Mouse (Mus musculus) stomach, embryonic 15.5 days (tissue): Measurements from ENCODE around the gene Bnip1. TPM values are rescaled to one million over a fixed set of nuclear protein-coding genes. Genes with fewer than 3 reads are reported as not detected.
A peak's percentile ranks its signal among the peaks of the same experiment; 100 is the strongest.

ENCODE experiments used
- ATAC-seq: fragments of 200-750 bp; cut with Nextera tagmentation; 2 replicates; pipeline ENCODE4 v1.8.0; 2017; ENCODE audit warnings: low read depth, moderate number of reproducible peaks, moderate TSS enrichment; ENCODE audit not compliant: insufficient read depth, low FRiP score
- H3K27ac ChIP-seq: fragments of 300-500 bp; sonication (generic); 2 replicates; pipeline ENCODE4 v1.5.1; 2015; ENCODE audit warnings: mild to moderate bottlenecking, inconsistent platforms
- H3K27me3 ChIP-seq: fragments of 300-500 bp; sonication (generic); replicated peaks from 2 replicates; pipeline ENCODE4 v1.6.1; 2015; ENCODE audit warnings: inconsistent platforms
- H3K36me3 ChIP-seq: fragments of 300-500 bp; sonication (generic); 2 replicates; pipeline ENCODE4 v1.6.1; 2015; ENCODE audit warnings: inconsistent platforms
- H3K4me1 ChIP-seq: fragments of 300-500 bp; sonication (generic); 2 replicates; pipeline ENCODE4 v1.6.1; 2015; ENCODE audit warnings: inconsistent platforms
- H3K4me2 ChIP-seq: fragments of 300-500 bp; sonication (generic); 2 replicates; pipeline ENCODE4 v1.6.1; 2015; ENCODE audit warnings: mild to moderate bottlenecking, inconsistent platforms
- H3K4me3 ChIP-seq: fragments of 300-500 bp; sonication (generic); replicated peaks from 2 replicates; pipeline ENCODE4 v1.5.1; 2015; ENCODE audit warnings: inconsistent platforms
- H3K9ac ChIP-seq: fragments of 300-500 bp; sonication (generic); 2 replicates; pipeline ENCODE4 v1.6.1; 2015; ENCODE audit warnings: inconsistent platforms
- H3K9me3 ChIP-seq: fragments of 300-500 bp; sonication (generic); 2 replicates; pipeline ENCODE4 v1.6.1; 2016; ENCODE audit warnings: inconsistent platforms
- WGBS: fragments of 180-500 bp; shearing (Covaris S2); methylation state at CpG from one replicate; pipeline ENCODE4 v1.1.7; 2015; 5-methylcytosine and 5-hydroxymethylcytosine counted together
- polyA plus RNA-seq: library from polyadenylated mRNA; unstranded; fragments of >200 nt; fragmentation: Nextera tagmentation; extraction: Ambion mirVana; gene quantifications from 2 replicates; pipeline ENCODE4 v1.2.1, GENCODE M21; 2015

Gene Bnip1
- polyA plus RNA-seq = 42.9 and 45.5 TPM in 2 replicates

DNA sequence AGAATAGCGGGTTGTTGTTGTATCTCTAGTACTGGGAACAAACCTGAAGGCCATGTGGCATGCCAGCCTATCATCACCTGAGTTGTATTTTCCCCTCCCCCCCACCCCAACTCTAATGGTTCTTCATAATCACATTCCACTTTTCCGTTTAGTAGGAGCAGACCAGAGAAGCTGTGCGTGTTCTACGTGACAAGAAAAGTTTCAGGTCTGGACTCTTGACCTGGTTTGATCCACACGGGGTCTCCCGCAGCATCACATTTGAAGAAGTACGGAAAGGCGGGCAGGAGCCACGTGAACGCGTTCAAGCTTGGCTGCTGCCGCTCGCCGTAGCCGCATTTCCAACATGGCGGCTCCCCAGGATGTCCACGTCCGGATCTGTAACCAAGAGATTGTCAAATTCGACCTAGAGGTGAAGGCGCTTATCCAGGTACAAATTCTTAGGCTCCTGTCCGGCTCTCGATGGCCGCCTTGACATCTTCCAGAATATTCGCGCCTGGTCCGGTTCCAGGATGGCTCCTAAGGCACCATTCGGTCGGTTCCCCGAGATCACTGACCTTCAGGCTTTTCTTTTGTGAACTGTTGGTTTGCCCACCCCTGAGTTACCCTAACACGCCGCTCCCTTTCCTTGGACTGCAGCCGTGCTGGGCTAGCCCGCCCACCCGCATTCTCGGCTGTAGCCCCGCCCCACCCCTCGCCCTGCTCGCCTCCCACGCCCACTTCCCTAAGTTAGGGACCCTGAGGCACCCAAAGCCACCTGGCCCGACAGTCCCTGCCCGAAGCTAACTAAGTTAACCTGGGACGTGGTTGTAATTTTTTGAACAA, at the start of gene Bnip1:
TSS of gene Bnip1 (plus strand) at position 317 of the 822 bp plus-strand sequence.
- Histone ChIP-seq H3K9me3 (no peaks in the 10 kb centered on the region), H3K9ac (peak within 1 kb of the TSS; percentile 74), H3K36me3 (0 out of 2 replicates have a peak, but pooled peaks cover 7% of the 10 kb centered on the region), H3K27me3 (no peaks in the 10 kb centered on the region), H3K4me3 (peak within 1 kb of the TSS; percentile 70), H3K4me2 (peak within 1 kb of the TSS; percentile 69), H3K27ac (peak within 1 kb of the TSS; percentile 97), H3K4me1 (peaks cover 7% of the 10 kb centered on the region)
- WGBS = under 1% methylated on average over 42 of the region's 42 CpGs
- peak; percentile 77 for ATAC-seq

DNA sequence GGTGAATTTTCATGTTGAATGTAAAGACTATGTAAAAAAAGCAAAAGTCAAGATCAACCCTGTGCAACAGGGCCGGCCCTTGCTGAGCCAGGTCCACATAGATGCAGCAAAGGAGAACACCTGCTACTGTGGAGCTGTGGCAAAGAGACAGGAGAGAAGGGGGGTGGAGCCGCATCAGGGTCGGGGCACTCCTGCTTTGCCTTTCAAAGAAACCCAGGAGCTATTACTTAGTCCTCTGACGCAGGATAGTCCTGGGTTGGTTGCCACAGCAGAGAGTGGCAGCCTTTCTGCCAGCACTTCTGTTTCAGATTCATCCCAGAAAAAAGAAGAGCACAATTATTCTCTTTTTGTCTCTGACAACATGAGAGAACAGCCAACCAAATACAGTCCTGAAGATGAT, 38.3 kb upstream of the Bnip1 start:
- Histone ChIP-seq H3K27me3 (no peaks in the 10 kb centered on the region), H3K4me1 (no peaks in the 10 kb centered on the region), H3K9me3 (no peaks in the 10 kb centered on the region), H3K4me3 (no peak overlapping the region), H3K9ac (no peak overlapping the region; the same call in 1 of the 2 replicates), H3K27ac (no peak overlapping the region), H3K4me2 (no peak overlapping the region), H3K36me3 (no peaks in the 10 kb centered on the region)
- ATAC-seq = no peak
- 71% methylated on average over 4 of the region's 4 CpGs for WGBS

DNA sequence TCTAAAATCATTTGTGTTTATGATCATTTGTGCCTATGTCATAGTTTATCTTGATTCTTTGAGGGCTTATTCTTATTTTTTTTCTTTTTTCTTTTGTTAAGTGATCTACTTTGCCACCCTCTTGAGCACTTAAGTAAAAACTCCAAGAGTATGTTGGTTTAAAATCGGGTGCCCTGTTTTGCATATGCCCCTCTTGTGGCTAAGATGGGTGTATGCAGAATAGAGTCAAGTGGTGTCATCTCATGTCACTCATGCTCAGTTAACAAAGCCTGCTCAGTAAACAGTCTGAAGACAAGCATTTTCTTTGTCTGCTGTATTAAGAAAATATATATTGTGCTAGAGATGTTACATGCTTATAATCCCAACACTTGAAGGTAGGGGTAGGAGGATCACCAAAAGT, 37.6 kb upstream of the Bnip1 start:
- 77% methylated on average over 1 of the region's 1 CpGs for WGBS
- ATAC-seq = no peak

DNA sequence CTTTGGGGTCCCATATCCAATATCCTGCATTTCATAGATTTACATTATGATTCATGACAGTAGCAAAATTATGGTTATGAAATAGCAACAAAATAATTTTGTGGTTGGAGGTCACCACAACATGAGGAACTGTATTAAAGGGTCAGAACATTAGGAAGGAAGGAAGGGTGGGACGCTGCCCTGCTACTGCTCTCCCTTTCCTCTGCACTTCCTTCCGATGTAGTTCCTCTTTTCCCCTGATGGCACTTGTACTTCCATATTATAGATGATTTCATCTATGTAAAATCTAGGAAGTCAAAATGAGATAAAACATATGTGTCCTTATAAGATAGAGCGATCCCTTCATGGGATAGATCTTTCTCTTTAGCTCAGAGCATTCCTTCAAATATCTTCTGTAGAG, 30.9 kb upstream of the Bnip1 start:
- 81% methylated on average over 3 of the region's 3 CpGs for WGBS
- Histone ChIP-seq H3K4me2 (no peak overlapping the region), H3K9ac (no peak overlapping the region), H3K27ac (no peak overlapping the region), H3K36me3 (no peaks in the 10 kb centered on the region), H3K27me3 (no peaks in the 10 kb centered on the region), H3K4me3 (no peak overlapping the region), H3K9me3 (no peaks in the 10 kb centered on the region), H3K4me1 (no peaks in the 10 kb centered on the region)
- ATAC-seq = no peak

More for the DNA sequence above, 37.6 kb upstream of the Bnip1 start:
- H3K4me3 ChIP-seq = no peak overlapping the region
- no peaks in the 10 kb centered on the region for H3K27me3 ChIP-seq
- no peak overlapping the region for H3K4me2 ChIP-seq
- H3K27ac ChIP-seq = no peak overlapping the region
- H3K9ac ChIP-seq = no peak overlapping the region
- no peaks in the 10 kb centered on the region for H3K4me1 ChIP-seq
- H3K36me3 ChIP-seq = no peaks in the 10 kb centered on the region
- H3K9me3 ChIP-seq = no peaks in the 10 kb centered on the region

DNA sequence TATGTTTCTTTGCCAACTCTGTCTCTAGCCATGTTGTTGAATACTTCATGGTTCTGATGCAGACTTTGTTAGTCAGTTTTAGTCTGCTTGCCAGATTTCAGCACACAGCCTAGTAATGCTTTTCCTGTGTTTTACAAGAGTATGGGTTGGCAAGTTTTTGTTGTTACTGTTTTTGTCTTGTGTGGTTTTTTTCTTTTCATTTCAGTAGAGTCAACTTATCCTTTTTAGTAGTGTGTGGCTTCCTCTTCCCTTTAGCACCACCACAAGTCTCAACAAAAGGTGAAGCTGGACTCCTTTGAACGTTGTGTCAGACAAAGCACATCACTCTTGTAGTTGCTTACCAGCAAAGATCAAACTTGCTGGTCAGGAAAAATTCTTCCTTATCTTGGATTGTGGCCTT, 28.6 kb upstream of the Bnip1 start:
- H3K27me3 ChIP-seq = no peaks in the 10 kb centered on the region
- ATAC-seq = no peak
- no peak overlapping the region for H3K27ac ChIP-seq
- H3K9ac ChIP-seq = no peak overlapping the region
- WGBS = 57% methylated on average over 1 of the region's 1 CpGs
- no peak overlapping the region for H3K4me2 ChIP-seq
- no peaks in the 10 kb centered on the region for H3K9me3 ChIP-seq
- no peaks in the 10 kb centered on the region for H3K4me1 ChIP-seq
- H3K4me3 ChIP-seq = no peak overlapping the region
- no peaks in the 10 kb centered on the region for H3K36me3 ChIP-seq

DNA sequence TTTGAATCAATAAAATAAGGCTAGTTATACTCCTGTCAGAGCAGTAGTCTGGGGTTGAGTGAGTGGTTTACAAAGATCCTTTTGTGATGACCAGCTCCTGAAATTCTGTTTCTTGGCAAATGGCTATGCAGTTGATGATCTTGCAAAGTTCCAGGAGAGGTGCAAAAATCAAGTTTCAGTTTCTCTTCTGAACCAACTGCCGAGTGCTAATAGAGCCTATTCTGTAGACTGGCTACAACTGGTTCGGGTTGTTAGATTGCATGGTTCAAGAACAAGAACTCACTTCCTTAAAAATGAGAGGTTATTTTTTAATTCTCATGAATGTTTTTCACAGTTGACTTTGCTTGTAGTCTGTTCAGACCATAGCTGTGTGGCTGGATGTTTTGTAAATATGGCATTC, 27.4 kb upstream of the Bnip1 start:
- no peak for ATAC-seq
- Histone ChIP-seq H3K27me3 (no peaks in the 10 kb centered on the region), H3K36me3 (no peaks in the 10 kb centered on the region), H3K9ac (no peak overlapping the region), H3K4me2 (no peak overlapping the region), H3K9me3 (no peaks in the 10 kb centered on the region), H3K4me1 (no peaks in the 10 kb centered on the region), H3K27ac (no peak overlapping the region), H3K4me3 (no peak overlapping the region)
- WGBS = 84% methylated on average over 2 of the region's 2 CpGs

DNA sequence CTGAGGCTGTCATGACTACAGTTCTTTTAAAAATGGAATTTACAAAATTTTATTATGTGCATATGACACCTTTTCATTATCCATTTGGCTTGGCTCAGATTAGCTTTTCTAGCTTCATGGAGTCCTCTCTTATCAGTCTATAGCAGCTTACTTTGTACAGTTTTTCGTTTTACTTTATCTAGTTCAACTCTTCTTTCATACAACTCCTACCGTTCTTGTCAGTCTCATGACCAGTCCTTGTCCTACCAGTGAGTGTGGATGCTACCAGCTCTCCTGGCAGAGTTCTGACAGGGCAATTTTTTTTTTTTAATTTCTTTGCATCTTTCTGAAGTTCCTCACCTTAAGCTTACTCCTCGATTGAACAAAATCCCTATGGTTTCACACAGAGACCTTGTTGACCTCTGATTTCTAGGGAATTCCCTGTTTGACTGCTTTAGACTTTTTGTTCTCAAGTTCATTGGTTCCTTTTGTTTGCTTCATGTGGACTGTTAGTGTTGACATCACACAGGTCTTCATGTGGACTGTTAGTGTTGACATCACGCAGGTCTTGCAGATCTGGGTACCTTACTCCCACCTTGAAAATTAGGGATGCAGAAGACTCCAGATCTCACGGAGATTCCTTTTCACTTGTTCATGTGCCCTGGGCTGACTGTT, 13.6 kb upstream of the Bnip1 start:
- Histone ChIP-seq H3K27ac (no peak overlapping the region), H3K4me1 (no peaks in the 10 kb centered on the region), H3K36me3 (no peaks in the 10 kb centered on the region), H3K9me3 (no peaks in the 10 kb centered on the region), H3K4me2 (no peak overlapping the region), H3K27me3 (no peaks in the 10 kb centered on the region), H3K9ac (no peak overlapping the region), H3K4me3 (no peak overlapping the region)
- ATAC-seq = no peak
- WGBS = 88% methylated on average over 5 of the region's 5 CpGs

DNA sequence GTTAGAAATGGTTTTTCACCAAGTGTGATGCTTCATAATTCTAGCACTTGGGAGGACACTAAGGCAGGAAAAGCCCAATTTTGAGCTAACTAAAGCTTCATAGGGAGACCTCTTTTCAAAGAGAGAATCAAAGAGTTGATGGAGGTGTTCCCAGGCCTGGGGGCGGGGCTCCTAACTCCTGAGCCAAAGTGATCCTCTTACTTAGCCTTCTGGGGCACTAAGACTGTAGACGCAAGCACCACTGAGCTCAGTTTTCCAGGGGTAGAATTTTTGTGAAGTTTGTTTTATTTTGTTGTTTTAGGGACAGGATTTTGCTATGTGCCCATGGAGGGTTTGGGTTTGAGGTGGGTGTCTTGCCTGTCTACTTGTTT, 13.1 kb upstream of the Bnip1 start:
- H3K27me3 ChIP-seq = no peaks in the 10 kb centered on the region
- no peaks in the 10 kb centered on the region for H3K36me3 ChIP-seq
- no peak overlapping the region for H3K9ac ChIP-seq
- no peak overlapping the region for H3K4me3 ChIP-seq
- no peaks in the 10 kb centered on the region for H3K9me3 ChIP-seq
- WGBS = 82% methylated on average over 2 of the region's 2 CpGs
- no peak overlapping the region for H3K4me2 ChIP-seq
- ATAC-seq = no peak
- H3K27ac ChIP-seq = no peak overlapping the region
- H3K4me1 ChIP-seq = no peaks in the 10 kb centered on the region

DNA sequence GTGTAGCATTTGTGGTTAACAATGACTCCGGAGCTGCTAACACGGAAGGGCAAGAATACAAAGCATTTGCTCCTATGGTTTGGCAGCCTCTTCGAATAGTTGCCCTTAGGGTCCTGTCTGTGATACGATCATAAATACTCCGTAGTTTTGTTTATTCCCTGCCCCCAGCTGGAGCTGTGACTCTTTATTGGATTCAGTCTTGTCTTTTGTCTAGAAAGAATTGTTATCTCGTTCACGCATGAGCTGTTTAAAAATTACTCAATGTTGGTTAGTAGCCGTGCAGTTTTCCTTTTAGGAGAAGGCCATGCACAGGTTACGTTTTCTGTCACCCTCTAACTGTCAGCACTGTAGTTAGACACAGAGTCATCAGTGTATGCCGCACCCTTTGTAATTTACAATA, 4.7 kb upstream of the Bnip1 start:
- H3K36me3 ChIP-seq = no peaks in the 10 kb centered on the region
- no peak overlapping the region for H3K9ac ChIP-seq
- H3K27me3 ChIP-seq = no peaks in the 10 kb centered on the region
- no peak overlapping the region for H3K4me3 ChIP-seq
- H3K4me1 ChIP-seq = no peaks in the 10 kb centered on the region; the same call in 1 of the 2 replicates
- no peak overlapping the region for H3K27ac ChIP-seq
- no peak overlapping the region for H3K4me2 ChIP-seq
- 60% methylated on average over 10 of the region's 10 CpGs for WGBS
- no peak for ATAC-seq
- no peaks in the 10 kb centered on the region for H3K9me3 ChIP-seq

DNA sequence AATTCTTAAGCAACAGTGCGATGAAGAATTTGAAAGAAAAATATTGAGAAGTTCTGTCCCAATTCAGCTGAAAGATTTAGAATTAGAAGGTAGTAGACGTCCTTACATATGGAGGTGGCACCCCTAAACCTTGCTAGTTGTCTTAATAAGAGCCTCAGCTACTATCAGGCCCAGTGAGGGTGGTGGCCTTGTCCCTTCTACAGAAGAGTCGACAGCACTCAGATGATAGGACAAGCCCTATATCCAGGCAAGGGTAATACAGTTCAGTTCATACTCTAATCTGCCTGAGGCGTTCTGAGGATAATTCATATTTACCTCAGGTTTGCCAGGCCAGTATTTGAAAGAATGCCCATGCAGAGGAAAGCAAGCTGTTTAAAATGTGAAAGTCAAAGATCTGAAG, 2.9 kb upstream of the Bnip1 start:
- no peaks in the 10 kb centered on the region for H3K9me3 ChIP-seq
- H3K4me2 ChIP-seq = no peak overlapping the region
- peaks cover 7% of the 10 kb centered on the region for H3K4me1 ChIP-seq
- ATAC-seq = no peak
- no peaks in the 10 kb centered on the region for H3K36me3 ChIP-seq
- H3K4me3 ChIP-seq = no peak overlapping the region
- 85% methylated on average over 4 of the region's 4 CpGs for WGBS
- no peaks in the 10 kb centered on the region for H3K27me3 ChIP-seq
- H3K27ac ChIP-seq = no peak overlapping the region
- H3K9ac ChIP-seq = no peak overlapping the region

DNA sequence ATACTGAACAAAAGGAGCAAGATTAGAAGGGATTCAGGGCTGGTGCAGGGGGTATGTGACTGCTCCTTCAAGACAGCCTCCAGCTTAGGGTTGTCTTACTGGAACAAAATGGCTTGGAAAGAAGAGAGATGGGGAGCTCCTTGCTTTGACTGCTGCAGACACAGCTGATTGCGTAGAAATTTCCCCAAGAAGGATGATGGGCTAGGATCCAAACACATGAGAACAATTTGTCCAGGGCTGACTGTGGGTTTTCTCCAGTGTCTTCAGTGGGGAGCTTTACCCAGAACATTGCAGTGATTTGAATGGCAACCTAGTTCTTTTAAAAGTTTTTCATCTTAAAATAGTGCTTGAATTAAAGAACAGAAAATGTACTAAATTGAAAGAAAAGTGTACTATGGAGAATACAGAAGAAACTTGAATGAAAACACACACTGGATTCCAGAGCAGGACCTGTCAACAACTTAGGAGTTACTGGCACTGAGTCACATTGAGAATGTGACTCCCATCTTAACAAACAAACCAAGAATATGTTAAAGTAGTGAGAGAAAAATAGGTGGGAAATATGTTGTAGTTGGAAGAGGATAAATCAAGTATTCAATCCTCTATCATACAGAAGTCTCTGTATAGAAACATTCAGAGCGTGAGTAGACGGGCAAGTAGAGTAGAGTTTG, 2.3 kb upstream of the Bnip1 start:
- Histone ChIP-seq H3K27me3 (no peaks in the 10 kb centered on the region), H3K27ac (no peak overlapping the region), H3K9ac (no peak overlapping the region), H3K4me3 (no peak overlapping the region), H3K36me3 (no peaks in the 10 kb centered on the region), H3K9me3 (no peaks in the 10 kb centered on the region), H3K4me2 (no peak overlapping the region), H3K4me1 (peaks cover 7% of the 10 kb centered on the region)
- WGBS = 86% methylated on average over 3 of the region's 3 CpGs
- no peak for ATAC-seq

DNA sequence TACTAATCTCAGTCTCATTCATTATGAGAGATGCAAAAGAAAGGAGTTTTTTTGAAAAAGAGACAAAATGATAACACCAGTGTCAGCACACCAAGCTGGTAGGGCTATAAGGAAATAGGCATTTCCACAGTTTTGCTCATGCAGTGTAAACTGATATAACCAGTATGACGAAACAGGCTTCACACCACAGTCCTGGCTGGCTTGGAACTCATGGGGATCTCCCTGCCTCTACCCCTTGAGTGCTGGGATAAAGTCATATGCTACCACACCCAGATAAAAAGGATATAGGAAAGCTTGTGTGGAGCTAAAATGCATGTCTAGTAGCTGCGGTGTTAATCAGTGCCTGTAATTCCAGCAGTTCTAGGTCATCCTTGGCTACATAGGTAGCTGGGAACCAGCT, 1.4 kb upstream of the Bnip1 start:
- Histone ChIP-seq H3K36me3 (no peaks in the 10 kb centered on the region), H3K27ac (no peak overlapping the region), H3K4me3 (no peak overlapping the region), H3K4me2 (no peak overlapping the region), H3K27me3 (no peaks in the 10 kb centered on the region), H3K4me1 (peaks cover 7% of the 10 kb centered on the region), H3K9ac (no peak overlapping the region), H3K9me3 (no peaks in the 10 kb centered on the region)
- ATAC-seq = no peak
- whole genome bisulfite sequencing = 82% methylated on average over 2 of the region's 2 CpGs
